Mouse (Mus musculus): Measurements from ENCODE around the gene Sgk2.

DNA sequence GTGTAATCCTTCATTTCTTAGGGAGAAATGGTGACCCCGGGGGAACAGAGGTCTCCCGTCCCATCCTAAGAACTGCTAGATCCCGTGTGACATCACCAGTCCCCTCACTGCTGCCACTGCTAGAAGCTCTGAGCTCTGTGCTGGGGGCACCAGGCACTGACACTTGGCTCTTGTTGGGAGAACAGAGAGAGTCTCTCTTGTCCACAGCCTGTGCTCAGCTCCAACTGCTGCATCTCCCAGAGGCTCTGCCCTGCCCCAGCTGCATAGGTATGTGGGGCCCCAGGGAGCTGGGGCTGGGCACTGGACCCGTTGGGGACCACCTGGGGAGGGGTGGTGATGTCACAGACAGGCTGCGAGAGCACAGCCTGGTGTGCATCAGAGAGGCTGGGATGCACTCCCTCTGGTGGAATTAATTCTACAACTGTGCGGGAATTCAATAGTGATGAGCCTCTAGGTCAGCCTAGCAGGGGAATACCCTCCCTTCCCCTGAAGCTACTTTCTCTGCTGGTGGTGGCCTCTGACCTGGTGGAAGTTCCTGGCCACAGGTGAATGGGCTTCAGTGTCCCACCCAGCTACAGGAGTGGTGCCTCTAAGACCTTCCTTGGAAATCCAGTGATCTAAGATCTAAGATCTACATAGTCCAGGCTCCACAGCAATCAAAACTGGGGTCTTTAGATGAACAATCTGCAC, 4.4 kb downstream of the Sgk2 start:
- TF ChIP-seq CTCF (IDR thresholded peaks at IDR 0.05; ENCODE audit: insufficient read depth, low read length), result no peak
- TF ChIP-seq POLR2A (IDR thresholded peaks at IDR 0.05; ENCODE audit: borderline replicate concordance, extremely low read depth, low read depth, low read length), result no peak
